8 mouse cellular contexts compared by ENCODE assay signal in genomic region chr11:108223154-108223553, GRCm38 (mm10).
DNase-seq lines count a peak whose midpoint lies in the region; ATAC-seq lines count a peak whose summit lies in the region.

No protein-coding gene starts in this region.

- peak; percentile 48 for ATAC-seq in inflammation-experienced regulatory T-cells, adult 6 months
- no peak for ATAC-seq in megakaryocyte-erythroid progenitor cell, adult 5-6 weeks (replicated peaks; ENCODE audit: low FRiP score, low TSS enrichment, poor library complexity, severe bottlenecking)

- DNase-seq in layer of hippocampus, adult 11-12 months (ENCODE audit: low spot score): peak; percentile 65
- DNase-seq in layer of hippocampus, postnatal 25 days (ENCODE audit: extremely low spot score in 1 of 2, low spot score in 1 of 2): no peak
- peak; percentile 80 for DNase-seq in brain, adult 2 months (ENCODE audit: low read depth, low spot score)
- DNase-seq in lung, postnatal 4 days: peak; percentile 44 to 53
- peak; percentile 59 for DNase-seq in thymus, postnatal 4 days
- DNase-seq in cerebellum, postnatal 36 days: no peak

Comparison
In these comparisons a context has a peak if more than half of its experiments do, and no peak if none do; other contexts are left out.
1. DNase-seq: peak in layer of hippocampus, adult 11-12 months (single experiment), brain, adult 2 months (single experiment), lung, postnatal 4 days (2 of 2) and thymus, postnatal 4 days (single experiment); none in layer of hippocampus, postnatal 25 days (0 of 2) and cerebellum, postnatal 36 days (0 of 2).